In genomic region chr16:23977732-23978131, GRCm38 (mm10) we compare ENCODE assay signal across 38 mouse cellular contexts. TPM values are rescaled to one million over a fixed set of nuclear protein-coding genes. Genes with fewer than 3 reads are reported as not detected.
DNase-seq lines count a peak whose midpoint lies in the region; ATAC-seq and TF ChIP-seq lines count a peak whose summit lies in the region.
"Had no signal": no experiment of that assay in that cellular context is flagged by ENCODE, and none has a peak within 500 bp of the region (broad histone marks: within the 10 kb centered on the region; RNA-seq: fewer than 3 reads in every experiment).

No protein-coding gene starts in this region.

- no peaks in the 10 kb centered on the region for H3K27me3 ChIP-seq in liver, adult 2 months (ENCODE audit: control insufficient read depth, insufficient read depth, low read length)
- H3K27me3 ChIP-seq in liver, postnatal 0 days (ENCODE audit: insufficient read depth, low read length): no peaks in the 10 kb centered on the region
- H3K27me3 ChIP-seq: stomach, embryonic 15.5 days had no signal

- no peak for TF ChIP-seq POLR2A in liver, adult 2 months (IDR thresholded peaks at IDR 0.05; ENCODE audit: extremely low read depth, insufficient read depth, low read length)

- peaks cover 29% of the 10 kb centered on the region for H3K36me3 ChIP-seq in liver, adult 2 months (ENCODE audit: control insufficient read depth, insufficient read depth, low read length)
- H3K36me3 ChIP-seq in liver, postnatal 0 days (replicated peaks; ENCODE audit: insufficient read depth, low read length): peaks cover 9% of the 10 kb centered on the region; the same call in 1 of the 2 replicates
- peaks cover 39% of the 10 kb centered on the region for H3K36me3 ChIP-seq in macrophage (ENCODE audit: inconsistent target)
- H3K36me3 ChIP-seq: forebrain, embryonic 10.5 days; forebrain, embryonic 15.5 days; liver, embryonic 13.5 days; neural tube, embryonic 15.5 days; stomach, embryonic 15.5 days had no signal

- ATAC-seq in liver, postnatal 0 days: no peak
- ATAC-seq in megakaryocyte-erythroid progenitor cell, adult 5-6 weeks (replicated peaks; ENCODE audit: low FRiP score, low TSS enrichment, poor library complexity, severe bottlenecking): no peak
- ATAC-seq: forebrain, embryonic 15.5 days; hindbrain, embryonic 16.5 days had no signal

- peak; percentile 72 for DNase-seq in liver, adult 2 months (ENCODE audit: extremely low read depth, low read depth, low spot score)
- DNase-seq in liver, postnatal 0 days: no peak
- DNase-seq in lung, postnatal 10 days: peak; percentile 69
- no peak for DNase-seq in adrenal gland, postnatal 10 days
- no peak for DNase-seq in cerebellum, postnatal 14 days
- DNase-seq: adrenal gland, postnatal 14 days; B cell, adult 2 months; cerebellum, adult 9-10 months; embryo, embryonic 11 days; gastrocnemius, postnatal 14 days; kidney, adult 18-20 months; kidney, postnatal 36 days; left cerebral cortex, postnatal 4 days; liver, embryonic 13.5 days; midbrain, embryonic 14.5 days; right cerebral cortex, postnatal 25 days; thymus, postnatal 14 days had no signal

- peaks cover 28% of the 10 kb centered on the region for H3K4me1 ChIP-seq in liver, adult 2 months (ENCODE audit: control insufficient read depth, insufficient read depth, low read length)
- peaks cover 12% of the 10 kb centered on the region for H3K4me1 ChIP-seq in liver, postnatal 0 days (ENCODE audit: insufficient read depth)
- H3K4me1 ChIP-seq in brown adipose tissue, adult 24 weeks (ENCODE audit: control insufficient read depth, insufficient read depth, insufficient read length, low read length): peaks cover 6% of the 10 kb centered on the region; the same call in 1 of the 2 replicates

- no peaks in the 10 kb centered on the region for H3K9me3 ChIP-seq in liver, postnatal 0 days (ENCODE audit: low read length)
- H3K9me3 ChIP-seq: embryonic facial prominence, embryonic 13.5 days; forebrain, embryonic 10.5 days; forebrain, embryonic 15.5 days; kidney, embryonic 15.5 days; liver, embryonic 13.5 days; lung, embryonic 15.5 days; neural tube, embryonic 15.5 days; stomach, embryonic 15.5 days had no signal

- WGBS in liver, adult 2 months: 58% methylated on average over 3 of the region's 3 CpGs
- 70% methylated on average over 3 of the region's 3 CpGs for WGBS in liver, postnatal 0 days (ENCODE audit: insufficient replicate concordance)
- 86% methylated on average over 3 of the region's 3 CpGs for WGBS in macrophage (ENCODE audit: missing documents)

- H3K4me3 ChIP-seq in liver, adult 2 months (ENCODE audit: insufficient read depth, low read depth, low read length): no peak overlapping the region
- H3K4me3 ChIP-seq in liver, postnatal 0 days (ENCODE audit: low read depth, low read length): no peak overlapping the region
- no peak overlapping the region for H3K4me3 ChIP-seq in brown adipose tissue, adult 24 weeks (ENCODE audit: insufficient read depth, low read depth, low read length)
- H3K4me3 ChIP-seq in macrophage (ENCODE audit: inconsistent target): no peak overlapping the region
- H3K4me3 ChIP-seq: embryonic facial prominence, embryonic 13.5 days; forebrain, embryonic 10.5 days; forebrain, embryonic 15.5 days; kidney, embryonic 15.5 days; liver, embryonic 13.5 days; lung, embryonic 15.5 days; neural tube, embryonic 15.5 days; stomach, embryonic 15.5 days had no signal

- no peak overlapping the region for H3K4me2 ChIP-seq in liver, postnatal 0 days (ENCODE audit: low read depth, low read length)
- H3K4me2 ChIP-seq: embryonic facial prominence, embryonic 13.5 days; forebrain, embryonic 15.5 days; kidney, embryonic 15.5 days; liver, embryonic 13.5 days; lung, embryonic 15.5 days; neural tube, embryonic 15.5 days; stomach, embryonic 15.5 days had no signal

- 0 out of 2 replicates have a peak, but pooled peaks cover 5% of the 10 kb centered on the region for H3K79me2 ChIP-seq in liver, adult 2 months (ENCODE audit: control insufficient read depth, insufficient read depth, low read length)
- peaks cover 50% of the 10 kb centered on the region for H3K79me2 ChIP-seq in macrophage (ENCODE audit: inconsistent target)

- peak overlapping the region; percentile 53 for H3K27ac ChIP-seq in liver, adult 2 months (replicated peaks; ENCODE audit: insufficient read depth, low read depth, low read length)
- H3K27ac ChIP-seq in liver, postnatal 0 days (ENCODE audit: low read depth): no peak overlapping the region
- peak overlapping the region; percentile 41 for H3K27ac ChIP-seq in brown adipose tissue, adult 24 weeks (replicated peaks; ENCODE audit: low read depth, low read length)
- H3K27ac ChIP-seq in macrophage: 0 out of 2 replicates have a peak overlapping the region, but pooled peaks have one; percentile 8
- H3K27ac ChIP-seq: embryonic facial prominence, embryonic 13.5 days; forebrain, embryonic 10.5 days; forebrain, embryonic 15.5 days; kidney, embryonic 15.5 days; liver, embryonic 13.5 days; lung, embryonic 15.5 days; neural tube, embryonic 15.5 days; stomach, embryonic 15.5 days had no signal

- no peak for TF ChIP-seq EP300 in liver, postnatal 0 days (IDR thresholded peaks at IDR 0.05; ENCODE audit: low read depth)

- H3K9ac ChIP-seq in liver, adult 2 months (ENCODE audit: low read depth, low read length): no peak overlapping the region
- H3K9ac ChIP-seq in liver, postnatal 0 days (replicated peaks): no peak overlapping the region
- H3K9ac ChIP-seq: embryonic facial prominence, embryonic 13.5 days; forebrain, embryonic 15.5 days; kidney, embryonic 15.5 days; liver, embryonic 13.5 days; lung, embryonic 15.5 days; neural tube, embryonic 15.5 days; stomach, embryonic 15.5 days had no signal

- no peak for TF ChIP-seq CTCF in liver, adult 2 months (IDR thresholded peaks at IDR 0.05; ENCODE audit: low read depth, low read length)
- no peak for TF ChIP-seq CTCF in liver, postnatal 0 days (IDR thresholded peaks at IDR 0.05; ENCODE audit: low read depth)

RNA-seq across cellular contexts. Expression of gene Gm37419, which starts 10.6 kb away (rescaled TPM):
- total RNA-seq in liver, adult 2 months (2014; rRNA removed): not detected in 2 replicates
- polyA plus RNA-seq in liver, adult 2 months (2012; rRNA removed): not detected in 2 replicates
- polyA plus RNA-seq in liver, postnatal 0 days (2015; fragmentation: Nextera tagmentation; extraction: Ambion mirVana): not detected in 2 replicates
- polyA plus RNA-seq in brown adipose tissue, adult 24 weeks (2012; ENCODE audit: insufficient read depth, insufficient read length, missing spikeins): not detected in 2 replicates
- total RNA-seq in macrophage (2018; cell fraction: chromatin; rRNA removed): not detected
- total RNA-seq in macrophage (2018; cell fraction: cytosol; rRNA removed): not detected
- not detected for total RNA-seq in macrophage (2018; cell fraction: nucleus; rRNA removed)
- polyA plus RNA-seq in macrophage (2018): not detected in 3 replicates
- total RNA-seq in megakaryocyte-erythroid progenitor cell, adult 5-6 weeks (2014; fragmentation: Nextera tagmentation): not detected in 2 replicates
- not detected in 2 replicates for total RNA-seq in megakaryocyte-erythroid progenitor cell, adult 5-6 weeks (2017)
- total RNA-seq in adrenal gland, postnatal 10 days (2021): not detected
- total RNA-seq: adrenal gland, postnatal 14 days; gastrocnemius, postnatal 14 days; heart, adult 8-10 months; heart, postnatal 25 days; layer of hippocampus, adult 8-10 months; layer of hippocampus, postnatal 25 days; left cerebral cortex, postnatal 4 days had no signal
- polyA plus RNA-seq: brain, embryonic 14.5 days; embryonic facial prominence, embryonic 13.5 days; forebrain, embryonic 10.5 days; heart, embryonic 14.5 days; hindbrain, embryonic 11.5 days; hindbrain, embryonic 16.5 days; intestine, embryonic 14.5 days; kidney, embryonic 15.5 days; limb, embryonic 14.5 days; liver, embryonic 13.5 days; lung, embryonic 15.5 days; midbrain, embryonic 14.5 days; neural tube, embryonic 15.5 days; stomach, embryonic 15.5 days; urinary bladder, adult 2 months had no signal

RNA-seq across cellular contexts. Expression of gene Bcl6, which starts 10.9 kb away (rescaled TPM):
- 20.6 and 21.2 TPM in 2 replicates for total RNA-seq in liver, adult 2 months (2014; rRNA removed)
- 4.5 and 5.9 TPM in 2 replicates for polyA plus RNA-seq in liver, adult 2 months (2012; rRNA removed)
- polyA plus RNA-seq in liver, postnatal 0 days (2015; fragmentation: Nextera tagmentation; extraction: Ambion mirVana): 0.46 and 0.69 TPM in 2 replicates
- polyA plus RNA-seq in brown adipose tissue, adult 24 weeks (2012; ENCODE audit: insufficient read depth, insufficient read length, missing spikeins): 20.3 and 66.4 TPM in 2 replicates
- 100 to 1,000 TPM in 6 of 26 experiments, 10 to 100 TPM in 20; 33.1 to 151 (median 74.7) TPM for total RNA-seq in macrophage (2018; cell fraction: chromatin; rRNA removed)
- total RNA-seq in macrophage (2018; cell fraction: cytosol; rRNA removed): 10 to 100 TPM; 21.2 to 66.1 (median 30.9) TPM
- total RNA-seq in macrophage (2018; cell fraction: nucleus; rRNA removed): 100 to 1,000 TPM in 8 of 26 experiments, 10 to 100 TPM in 18; 32.3 to 131 (median 80.4) TPM
- 17.7 to 34.4 TPM (median 23.6 TPM) in 3 replicates for polyA plus RNA-seq in macrophage (2018)
- total RNA-seq in megakaryocyte-erythroid progenitor cell, adult 5-6 weeks (2014; fragmentation: Nextera tagmentation): 1.2 TPM in 1 of 2 replicates, not detected in the other
- 0.61 and 1.3 TPM in 2 replicates for total RNA-seq in megakaryocyte-erythroid progenitor cell, adult 5-6 weeks (2017)
- 10 to 100 TPM; 46.6 to 53.6 TPM for total RNA-seq in adrenal gland, postnatal 10 days (2021)

RNA-seq across cellular contexts. Expression of gene Rtp2, which starts 45.5 kb away (rescaled TPM):
- total RNA-seq in liver, adult 2 months (2014; rRNA removed): not detected in 2 replicates
- polyA plus RNA-seq in liver, adult 2 months (2012; rRNA removed): not detected in 2 replicates
- polyA plus RNA-seq in liver, postnatal 0 days (2015; fragmentation: Nextera tagmentation; extraction: Ambion mirVana): not detected in 2 replicates
- not detected in 2 replicates for polyA plus RNA-seq in brown adipose tissue, adult 24 weeks (2012; ENCODE audit: insufficient read depth, insufficient read length, missing spikeins)
- total RNA-seq in macrophage (2018; cell fraction: chromatin; rRNA removed): not detected
- total RNA-seq in macrophage (2018; cell fraction: cytosol; rRNA removed): not detected
- total RNA-seq in macrophage (2018; cell fraction: nucleus; rRNA removed): not detected
- polyA plus RNA-seq in macrophage (2018): not detected in 3 replicates
- not detected in 2 replicates for total RNA-seq in megakaryocyte-erythroid progenitor cell, adult 5-6 weeks (2014; fragmentation: Nextera tagmentation)
- total RNA-seq in megakaryocyte-erythroid progenitor cell, adult 5-6 weeks (2017): not detected in 2 replicates
- total RNA-seq in adrenal gland, postnatal 10 days (2021): not detected
- total RNA-seq: adrenal gland, postnatal 14 days; gastrocnemius, postnatal 14 days; heart, adult 8-10 months; heart, postnatal 25 days had no signal
- polyA plus RNA-seq: forebrain, embryonic 10.5 days; forebrain, embryonic 15.5 days; heart, embryonic 14.5 days; hindbrain, embryonic 11.5 days; hindbrain, embryonic 16.5 days; intestine, embryonic 14.5 days; kidney, embryonic 15.5 days; limb, embryonic 14.5 days; liver, embryonic 13.5 days; lung, embryonic 15.5 days; midbrain, embryonic 14.5 days; neural tube, embryonic 15.5 days; stomach, embryonic 15.5 days; urinary bladder, adult 2 months had no signal

Comparison
In these comparisons a context has a peak if more than half of its experiments do, and no peak if none do; other contexts are left out.
1. DNase-seq: peak in liver, adult 2 months (single experiment) and lung, postnatal 10 days (single experiment); none in liver, postnatal 0 days (single experiment), adrenal gland, postnatal 10 days (single experiment) and cerebellum, postnatal 14 days (0 of 2).